Mouse (Mus musculus) layer of hippocampus, postnatal 10 days (tissue): ENCODE results near the gene Klk5. TPM values are rescaled to one million over a fixed set of nuclear protein-coding genes. Genes with fewer than 3 reads are reported as not detected.

ENCODE experiments used
- DNase-seq, 2 experiments: peaks; one replicate each; pipeline ENCODE4 v3.0.0; 2021; ENCODE audit warnings: low spot score in 2 of 2
- long read RNA-seq: library from polyadenylated mRNA; stranded (forward); transcript quantifications from one replicate; pipeline ENCODE4 v2.0.0, GENCODE M21; 2023
- total RNA-seq, 2 experiments: library from RNA; stranded (reverse); gene quantifications; 2 replicates each; pipeline ENCODE4 v1.2.3; 2021

Gene Klk5
- not detected for total RNA-seq
- long read RNA-seq = 0 reads

DNA sequence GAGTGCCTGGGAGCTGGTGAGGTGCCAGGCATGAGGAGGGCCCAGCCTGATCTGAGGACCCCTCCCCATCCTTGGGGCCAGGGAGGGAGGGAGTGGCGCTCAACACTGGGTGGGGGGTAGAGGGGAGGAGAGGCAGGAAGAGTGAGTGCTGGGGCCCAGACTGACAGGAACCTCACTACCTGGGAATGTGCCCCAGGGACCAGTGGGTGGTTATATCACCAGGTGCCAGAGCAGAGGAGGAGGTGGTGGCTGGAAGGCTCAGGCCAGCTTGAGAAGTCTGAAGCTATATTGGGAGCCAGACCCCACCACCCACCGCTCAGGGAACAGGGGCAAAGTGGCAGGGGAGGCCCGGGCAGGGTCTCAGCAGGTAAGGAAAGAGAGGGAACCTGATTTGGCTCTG is at the start of gene Klk5:
Gene Klk5, plus strand, starts transcription at position 271 of the 400 bp plus-strand sequence.
- DNase-seq = no peak

DNA sequence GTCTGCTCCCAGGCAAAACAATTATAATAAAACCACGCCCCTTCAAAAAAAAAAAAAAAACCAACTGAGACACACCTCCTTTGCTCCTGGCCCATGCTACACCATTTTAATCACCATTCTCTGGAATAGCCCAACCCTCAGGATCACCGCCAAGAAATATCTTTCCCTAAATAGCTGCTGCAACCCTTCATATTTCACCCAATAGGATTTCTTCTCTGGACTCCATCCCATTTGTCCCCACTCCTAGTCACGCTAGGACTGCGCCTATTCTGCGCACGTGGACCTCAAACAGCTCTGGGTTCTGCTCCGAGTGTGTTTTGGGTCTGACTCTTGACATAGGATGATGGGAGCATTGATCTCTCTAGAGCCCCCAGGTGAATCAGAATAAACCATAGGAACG is 45.4 kb upstream of the Klk5 start:
- no peak for DNase-seq

DNA sequence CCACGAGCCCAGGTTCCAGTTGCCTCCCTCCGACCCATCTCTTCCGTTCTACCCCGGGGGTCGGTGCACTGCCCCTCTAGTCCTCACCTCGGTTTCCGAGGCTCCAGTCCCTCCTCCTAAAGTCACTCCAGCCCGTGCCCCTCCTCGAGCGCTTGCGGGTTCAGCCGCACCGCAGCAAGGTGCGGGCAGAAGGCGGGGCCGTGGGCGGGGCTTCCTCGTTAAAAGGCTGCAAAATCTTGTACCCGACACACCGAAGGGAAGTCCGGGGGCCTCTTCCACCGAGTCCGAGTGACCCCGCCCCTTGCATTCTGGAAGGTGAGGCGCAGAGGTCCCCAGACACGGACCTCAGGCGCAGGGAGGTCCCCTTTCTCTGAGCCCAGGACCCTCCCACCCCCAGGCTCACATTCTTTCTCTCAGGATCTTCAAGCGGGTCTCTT is 44.4 kb upstream of the Klk5 start, which contains the start of gene Klk8:
Gene Klk8, plus strand, starts transcription at position 245 of the 437 bp plus-strand sequence.
- no peak for DNase-seq

DNA sequence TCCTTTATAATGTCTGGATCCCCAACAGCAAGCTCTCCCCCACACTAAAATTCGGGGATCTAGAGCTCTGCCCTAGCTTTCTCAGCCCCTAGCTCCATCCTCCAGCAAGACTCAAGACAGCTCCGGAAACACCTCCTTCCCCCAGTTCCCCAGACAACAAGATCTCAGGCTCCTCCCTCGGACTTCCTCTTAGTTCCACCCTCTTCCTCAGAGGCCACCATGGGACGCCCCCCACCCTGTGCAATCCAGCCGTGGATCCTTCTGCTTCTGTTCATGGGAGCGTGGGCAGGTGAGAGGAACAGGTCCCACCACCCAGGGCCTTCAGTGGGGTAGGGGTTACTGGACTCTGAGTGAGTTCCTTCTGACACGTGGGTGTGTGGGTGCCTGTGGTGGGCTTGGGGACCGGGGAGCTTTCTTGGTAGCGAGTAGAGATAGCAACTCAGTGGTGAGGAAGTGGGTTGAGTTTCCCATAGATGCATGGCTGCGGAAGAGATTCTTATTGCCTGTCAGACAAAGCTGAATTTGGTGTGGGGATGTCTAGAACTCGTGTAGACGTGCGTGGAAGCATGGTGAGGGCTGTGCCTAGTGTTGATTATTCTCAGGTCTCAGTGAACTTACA is 43.8 kb upstream of the Klk5 start:
- no peak for DNase-seq

DNA sequence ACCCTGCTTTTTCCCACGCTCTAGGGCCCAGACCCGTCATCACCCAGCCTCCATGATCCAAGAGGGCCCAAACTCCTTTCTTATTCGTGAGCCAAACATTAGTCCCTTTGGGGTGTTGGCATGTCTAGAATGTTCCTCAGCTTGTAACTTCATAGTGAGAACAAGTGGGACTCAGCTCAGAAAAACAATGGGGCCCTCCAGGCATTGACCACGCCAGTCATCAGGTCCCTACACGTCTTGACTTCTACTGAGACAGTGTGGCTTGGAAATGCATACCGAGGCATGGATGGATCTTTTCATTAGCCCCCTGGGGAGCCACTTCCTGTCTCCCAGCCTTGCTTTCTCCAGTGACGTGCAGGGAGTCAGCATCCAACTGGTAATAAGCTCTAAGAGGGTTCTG is 41.9 kb upstream of the Klk5 start:
- no peak for DNase-seq

DNA sequence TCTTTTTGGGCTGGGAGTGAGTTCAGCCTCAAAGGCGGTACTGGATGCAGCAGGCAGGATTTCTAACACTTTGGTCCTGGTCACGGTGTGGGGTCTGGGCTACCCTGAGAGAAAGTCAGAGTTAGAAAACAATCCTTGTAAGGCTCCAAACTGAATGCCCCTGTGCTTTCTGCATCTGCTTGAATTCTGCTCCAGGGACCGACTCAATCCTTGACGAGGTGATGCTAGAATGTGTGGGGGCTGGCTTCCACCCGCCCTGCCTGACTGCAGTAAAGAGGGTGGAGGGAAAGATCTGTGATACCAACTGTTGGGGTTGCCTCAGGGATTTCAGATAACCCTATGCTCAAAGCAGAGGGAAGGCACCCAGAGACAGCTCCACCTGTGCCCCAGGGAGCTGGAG is 30.8 kb upstream of the Klk5 start, which contains the start of gene Klk7:
Gene Klk7, plus strand, starts transcription at position 301 of the 400 bp plus-strand sequence.
- DNase-seq = no peak

DNA sequence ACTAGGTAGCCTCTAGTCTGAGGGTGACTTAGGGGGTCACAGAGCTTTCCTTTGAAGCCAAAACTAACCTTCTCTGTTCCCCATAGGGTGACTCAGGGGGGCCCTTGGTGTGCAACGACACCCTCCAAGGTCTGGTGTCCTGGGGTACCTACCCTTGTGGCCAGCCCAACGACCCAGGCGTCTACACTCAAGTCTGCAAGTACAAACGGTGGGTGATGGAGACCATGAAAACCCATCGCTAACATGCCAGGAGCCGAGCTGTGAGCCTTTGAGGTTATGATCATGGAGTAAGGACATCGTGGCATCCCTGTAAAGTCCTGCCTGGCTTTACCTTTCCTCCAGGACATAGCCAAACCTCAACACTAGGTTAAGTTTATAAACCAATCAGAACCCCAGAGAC is 26.6 kb upstream of the Klk5 start:
- no peak for DNase-seq

DNA sequence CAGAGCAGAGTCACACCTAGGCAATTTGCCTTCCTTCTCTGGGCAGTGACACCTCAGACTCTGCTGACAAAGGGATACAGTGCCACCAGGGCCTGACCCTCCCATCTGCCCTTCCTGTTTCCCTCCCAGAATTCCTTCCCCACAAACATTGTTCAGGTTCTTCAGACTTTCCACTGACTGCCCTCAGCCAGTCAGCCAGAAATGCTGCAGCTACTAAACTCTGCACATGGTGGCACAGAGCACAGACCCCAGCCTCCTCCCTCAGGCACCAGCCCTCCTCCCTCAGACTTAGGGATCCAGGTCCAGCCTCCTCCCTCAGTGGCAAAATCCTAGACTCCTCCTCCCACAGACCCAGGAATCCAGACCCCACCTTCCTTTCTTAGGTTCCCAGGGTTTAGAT is 25.0 kb upstream of the Klk5 start:
- DNase-seq = no peak

DNA sequence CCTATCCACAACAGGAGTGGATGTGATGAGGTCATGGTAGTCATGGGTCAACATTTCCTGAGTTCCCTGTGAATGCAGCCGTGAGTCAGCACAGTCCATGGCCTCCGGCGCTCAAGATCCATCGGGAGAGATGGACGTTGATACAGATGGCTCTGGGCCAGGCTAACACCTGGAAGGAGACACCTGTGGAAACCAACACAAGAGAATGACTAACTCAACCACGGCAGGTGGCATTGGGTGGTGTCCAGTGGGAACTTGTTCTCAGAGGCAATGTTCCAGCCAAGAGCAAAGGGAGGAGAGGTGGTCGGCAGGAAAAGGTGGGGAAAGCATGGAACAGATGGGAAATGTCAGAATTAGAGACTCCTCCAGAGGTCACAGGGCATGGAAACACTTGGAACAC is 20.2 kb upstream of the Klk5 start:
- DNase-seq = no peak

DNA sequence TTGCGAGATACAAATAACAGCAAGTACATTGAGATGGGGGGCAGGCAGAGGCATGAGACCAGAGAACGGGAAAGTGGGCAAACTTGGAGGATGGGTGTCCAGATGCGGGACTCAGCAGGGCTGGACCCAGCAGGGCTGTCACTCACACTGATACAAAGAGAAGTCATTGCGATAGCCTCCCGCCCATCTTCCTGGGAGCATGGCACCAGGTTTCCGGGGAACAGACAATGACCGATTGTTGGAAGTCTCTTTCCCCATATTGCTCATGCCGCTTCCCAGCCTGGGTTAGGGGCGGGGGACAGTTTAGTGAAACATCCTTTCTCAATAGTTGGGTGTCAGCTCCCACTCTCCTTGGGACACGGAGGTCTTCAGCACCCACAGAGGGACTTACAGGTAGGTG is 17.6 kb upstream of the Klk5 start, which contains the start of gene Klk6:
Gene Klk6, plus strand, starts transcription at position 301 of the 400 bp plus-strand sequence.
- no peak for DNase-seq

DNA sequence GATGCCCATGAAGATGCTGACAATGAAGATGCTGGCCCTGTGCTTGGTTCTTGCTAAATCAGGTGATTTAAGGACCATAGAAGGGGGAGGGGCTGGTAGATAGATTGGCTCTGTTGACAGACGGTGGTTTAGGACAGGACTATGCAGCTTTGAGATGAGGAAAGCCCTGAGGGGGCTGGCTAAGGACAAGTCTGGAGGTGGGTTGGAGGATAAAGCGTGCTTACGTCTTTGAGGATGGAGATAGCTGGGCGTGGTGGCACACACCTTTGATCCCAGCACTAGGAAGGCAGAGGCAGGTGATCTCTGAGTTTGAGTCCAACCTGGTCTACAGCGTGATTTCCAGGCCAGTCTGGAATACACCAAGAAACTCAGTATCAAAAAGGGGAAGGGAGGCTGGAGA is 15.7 kb upstream of the Klk5 start:
- DNase-seq = no peak

DNA sequence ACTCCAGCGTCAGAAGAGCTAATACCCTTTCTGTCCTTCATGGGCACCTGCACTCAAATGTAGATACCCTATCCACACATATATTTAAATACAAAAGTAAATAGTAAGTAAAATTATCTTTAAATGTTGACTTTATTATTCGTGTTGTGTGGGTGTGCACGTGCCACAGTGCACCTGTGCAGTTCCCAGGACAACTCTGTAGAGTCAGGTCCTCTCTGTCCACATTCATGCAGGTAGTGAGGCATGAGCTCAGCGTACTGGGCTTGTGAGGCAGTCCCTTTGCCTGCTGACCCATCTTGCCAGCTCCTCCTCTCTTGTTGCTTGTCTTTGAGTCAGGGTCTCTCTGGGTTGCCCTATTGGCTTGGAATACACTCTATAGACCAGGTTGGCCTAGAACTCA is 14.1 kb upstream of the Klk5 start:
- DNase-seq = no peak

DNA sequence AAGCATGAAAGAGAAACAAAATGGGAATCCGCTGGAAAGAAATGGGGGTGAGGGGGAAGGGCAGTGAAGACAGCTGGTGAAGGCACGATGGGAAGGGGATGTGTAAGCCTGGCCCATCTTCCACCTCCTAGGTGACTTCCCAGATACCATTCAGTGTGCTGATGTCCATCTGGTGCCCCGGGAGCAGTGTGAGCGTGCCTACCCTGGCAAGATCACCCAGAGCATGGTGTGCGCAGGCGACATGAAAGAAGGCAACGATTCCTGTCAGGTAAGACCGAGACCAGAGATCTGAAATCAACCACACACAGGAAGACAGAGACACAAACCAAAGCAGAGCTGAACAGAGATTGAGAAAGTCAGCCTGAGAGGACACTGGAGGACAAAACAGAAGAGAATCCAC is 12.8 kb upstream of the Klk5 start:
- no peak for DNase-seq

DNA sequence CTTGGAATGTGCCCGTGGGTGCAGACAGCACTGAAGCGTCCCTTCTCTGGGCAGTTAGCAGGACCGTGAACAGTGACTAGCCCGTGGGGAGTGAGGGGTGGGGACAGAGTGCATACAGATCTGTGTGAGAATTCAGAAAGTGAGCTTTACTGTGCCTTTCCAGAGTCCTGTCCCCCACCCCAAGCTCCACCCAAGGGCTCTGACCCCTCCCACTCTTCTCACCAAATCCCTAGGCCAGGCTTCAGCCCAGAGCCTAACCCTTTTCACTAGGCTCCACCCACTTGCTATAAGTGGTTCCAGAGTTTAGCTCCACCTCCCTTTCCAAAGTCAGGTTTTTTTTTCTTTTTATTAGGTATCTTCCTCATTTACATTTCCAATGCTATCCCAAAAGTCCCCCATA is 2.0 kb downstream of the Klk5 start:
- DNase-seq = no peak

DNA sequence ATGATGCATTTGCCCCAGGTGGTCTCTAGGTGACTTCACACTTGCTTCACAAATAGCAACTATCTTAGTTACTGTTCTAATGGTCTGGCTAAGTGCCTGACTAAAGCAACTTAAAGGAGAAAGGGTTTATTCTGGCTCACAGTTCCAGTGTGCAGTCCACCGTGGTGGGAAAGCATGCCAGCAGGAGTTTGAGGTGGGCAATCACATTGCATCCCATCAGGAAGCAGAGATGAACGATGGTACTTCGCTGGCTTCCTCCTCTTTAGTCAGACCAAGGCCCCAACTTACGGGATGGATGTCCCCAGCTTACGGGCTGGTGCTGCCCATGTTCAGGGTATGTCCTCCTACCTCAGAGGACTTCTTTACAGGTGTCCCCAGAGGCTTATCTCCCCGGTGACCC is 9.8 kb downstream of the Klk5 start:
- no peak for DNase-seq

DNA sequence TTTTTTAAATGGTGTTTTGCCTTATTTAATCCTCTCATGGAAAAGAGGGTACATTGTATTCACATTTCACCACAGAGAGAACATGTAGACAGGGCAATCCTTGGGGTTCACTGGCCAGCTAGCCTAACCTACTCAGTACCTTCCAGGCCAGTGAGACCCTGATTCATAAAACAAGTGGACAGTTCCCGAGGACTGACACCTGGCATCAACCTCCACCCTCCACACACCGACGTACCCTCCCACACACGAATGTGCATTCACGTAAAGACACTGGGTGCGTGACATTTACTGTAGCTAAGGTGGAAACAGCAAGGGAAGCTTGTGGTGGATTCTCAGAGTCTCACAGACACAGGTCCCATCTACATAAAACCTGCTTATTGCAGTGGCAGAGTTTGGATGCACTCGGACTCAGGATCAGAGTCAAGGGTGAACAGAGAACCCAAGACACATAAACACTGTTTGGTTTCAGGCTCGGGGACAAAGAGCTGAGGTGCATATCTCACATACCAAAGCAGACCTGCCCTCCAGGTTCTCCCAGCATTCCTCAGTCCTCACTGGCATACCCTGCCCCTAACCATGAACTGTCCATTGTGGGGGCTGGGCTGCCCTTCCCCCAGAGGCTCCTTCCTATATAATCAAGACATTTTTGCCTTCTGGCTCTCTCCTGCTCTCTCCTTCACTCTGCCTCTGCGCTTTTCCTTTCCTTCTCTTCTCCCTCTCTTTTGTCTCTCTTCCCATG is 13.0 kb downstream of the Klk5 start:
- no peak for DNase-seq

DNA sequence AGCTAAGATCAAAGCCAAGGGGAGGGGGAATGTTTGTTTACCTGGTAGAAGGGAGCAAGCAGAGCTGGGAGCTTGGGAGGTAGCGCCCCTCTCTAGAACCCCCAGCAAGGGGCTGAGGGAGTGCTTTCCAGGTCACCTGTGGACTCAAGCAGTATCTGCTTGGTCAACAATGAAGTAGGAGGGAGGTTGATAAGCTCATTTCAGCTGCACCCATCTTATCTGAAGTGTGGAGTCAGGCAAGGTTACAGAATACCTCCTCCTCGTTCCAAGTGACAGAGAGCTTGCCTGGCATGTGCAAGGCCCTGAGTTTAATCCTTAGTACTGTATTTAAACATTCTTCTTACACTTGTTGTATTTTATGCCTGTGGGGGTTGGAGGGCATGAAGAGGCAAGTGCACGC is 13.9 kb downstream of the Klk5 start:
- no peak for DNase-seq

DNA sequence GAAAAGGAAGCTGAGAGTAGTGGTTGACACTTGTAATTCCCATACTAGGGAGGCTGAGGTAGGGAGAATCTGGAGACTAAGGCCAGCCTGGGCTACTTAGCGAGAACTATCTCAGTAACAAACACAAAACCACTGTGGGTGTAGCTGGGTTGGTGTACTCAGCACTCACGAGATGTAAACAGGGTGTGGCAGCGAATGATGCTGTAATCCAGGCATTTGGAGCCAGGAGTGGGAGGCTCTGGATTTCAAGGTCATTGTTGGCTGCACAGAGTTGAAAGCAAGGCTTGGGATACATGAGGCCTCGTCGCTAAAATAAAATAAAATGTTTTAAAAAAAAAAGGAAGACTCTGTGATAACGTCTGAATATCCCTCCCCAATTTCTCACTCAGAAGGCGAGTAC is 14.5 kb downstream of the Klk5 start:
- no peak for DNase-seq

DNA sequence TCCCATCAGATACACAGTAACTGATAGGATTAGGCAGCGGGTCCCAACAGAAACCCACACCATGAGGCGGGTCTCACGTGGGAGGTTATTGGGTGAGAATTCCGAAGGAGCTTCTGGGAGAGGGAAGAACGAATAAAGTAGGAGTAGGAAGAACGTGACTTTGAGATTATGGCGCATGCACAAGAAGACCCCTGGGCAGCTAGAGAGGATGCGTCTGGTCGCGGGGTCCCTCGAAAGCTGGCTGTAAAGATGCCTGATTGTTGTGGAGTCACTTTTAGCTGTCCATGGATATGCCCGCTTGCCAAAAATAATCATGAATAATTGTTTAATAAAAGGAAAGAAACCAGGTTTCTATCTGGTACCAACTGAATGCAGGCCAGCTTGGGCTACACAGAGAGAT is 15.7 kb downstream of the Klk5 start:
- no peak for DNase-seq

DNA sequence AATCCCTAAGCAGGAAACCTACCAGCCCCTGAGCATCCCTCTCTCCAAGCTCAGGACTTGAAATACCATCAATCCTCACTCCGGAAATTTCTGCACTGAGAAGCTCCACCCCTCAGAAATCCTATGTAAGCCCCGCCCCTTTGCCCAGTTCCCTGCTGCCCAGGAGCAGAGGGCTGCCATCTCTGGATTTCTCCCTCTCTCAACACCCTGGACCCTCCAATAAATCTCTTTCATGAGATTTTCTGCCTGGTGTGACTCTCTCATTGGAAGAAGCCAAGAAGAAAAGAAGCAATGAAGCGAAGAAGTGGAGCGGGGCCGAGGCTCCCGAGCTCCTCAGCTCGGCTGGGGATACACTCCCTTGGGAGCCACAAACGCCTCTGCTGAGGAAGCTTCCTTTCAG is 18.6 kb downstream of the Klk5 start:
- no peak for DNase-seq

DNA sequence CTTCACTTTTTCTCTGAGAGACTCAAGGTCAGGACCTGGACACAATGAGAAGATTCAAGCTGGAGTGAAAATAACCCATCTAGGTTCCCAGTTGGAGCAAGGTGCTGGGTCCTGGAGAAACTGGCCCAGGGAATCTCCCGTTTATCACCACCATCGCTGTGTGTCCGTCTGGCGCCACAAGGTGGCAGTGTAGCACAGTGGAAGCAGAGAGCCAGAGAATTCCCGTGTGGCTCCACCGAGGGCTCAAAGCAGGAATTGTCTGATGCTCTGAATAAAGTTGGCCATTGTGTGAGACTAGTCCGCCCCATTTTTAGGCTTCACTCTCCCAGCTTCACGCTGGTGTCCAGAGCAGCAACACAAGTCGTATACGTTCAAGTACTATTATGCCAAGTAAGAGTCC is 31.5 kb downstream of the Klk5 start:
- peak; percentile 84 to 85 for DNase-seq

DNA sequence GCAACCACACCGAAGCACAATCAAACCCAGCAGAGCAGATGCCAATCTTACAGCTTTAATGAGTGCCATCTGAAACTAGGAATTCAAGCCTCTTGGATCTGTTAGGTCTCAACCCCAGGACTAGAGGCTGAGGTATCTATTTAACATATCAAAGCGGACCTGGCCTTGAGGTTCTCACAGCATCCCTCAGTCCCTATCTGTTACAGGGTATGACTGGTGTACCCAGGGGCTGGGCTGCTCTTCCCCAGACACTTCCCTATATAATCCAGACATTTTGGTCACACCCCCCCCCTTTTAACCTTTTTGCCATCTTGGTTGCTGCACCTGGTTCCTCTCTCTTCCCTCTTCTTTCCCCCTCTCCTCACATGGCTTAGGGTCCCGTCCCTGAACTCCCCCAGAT is 31.9 kb downstream of the Klk5 start:
- no peak for DNase-seq

DNA sequence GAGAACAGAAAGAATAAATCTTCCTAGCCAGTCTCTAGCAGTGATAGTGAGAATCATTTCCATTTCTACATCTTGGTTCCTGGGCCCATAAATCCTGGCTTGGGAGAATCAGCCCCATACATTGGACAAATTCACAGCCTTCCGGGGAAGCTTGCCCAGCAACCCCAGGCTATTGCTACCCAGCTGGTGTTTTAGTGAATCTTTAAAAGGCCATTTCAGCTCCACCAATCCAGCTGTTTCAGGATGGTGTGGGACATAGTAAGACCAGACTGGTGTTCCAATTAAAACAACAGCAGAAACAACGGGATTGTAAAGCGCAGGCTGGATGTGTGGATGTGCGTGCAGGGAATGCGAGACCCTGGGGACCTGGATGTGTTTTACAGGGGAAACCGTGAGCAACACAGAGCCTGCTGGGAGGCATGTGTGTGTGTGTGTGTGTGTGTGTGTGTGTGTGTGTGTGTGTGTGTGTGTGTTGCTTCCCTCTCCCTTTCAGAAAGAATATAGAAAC is 33.2 kb downstream of the Klk5 start:
- no peak for DNase-seq
